Mouse (Mus musculus): ENCODE measurements around the gene Adam23. TPM values are rescaled to one million over a fixed set of nuclear protein-coding genes. Genes with fewer than 3 reads are reported as not detected.
A peak's percentile ranks its signal among the peaks of the same experiment; 100 is the strongest.
"Not testable (repeated sequence)": the region's sequence is repeated elsewhere in the genome, so short reads cannot be mapped to it uniquely, and the experiment has no call there.

The Adam23 gene
- polyA plus RNA-seq, 1 experiment: 0.43 TPM

DNA sequence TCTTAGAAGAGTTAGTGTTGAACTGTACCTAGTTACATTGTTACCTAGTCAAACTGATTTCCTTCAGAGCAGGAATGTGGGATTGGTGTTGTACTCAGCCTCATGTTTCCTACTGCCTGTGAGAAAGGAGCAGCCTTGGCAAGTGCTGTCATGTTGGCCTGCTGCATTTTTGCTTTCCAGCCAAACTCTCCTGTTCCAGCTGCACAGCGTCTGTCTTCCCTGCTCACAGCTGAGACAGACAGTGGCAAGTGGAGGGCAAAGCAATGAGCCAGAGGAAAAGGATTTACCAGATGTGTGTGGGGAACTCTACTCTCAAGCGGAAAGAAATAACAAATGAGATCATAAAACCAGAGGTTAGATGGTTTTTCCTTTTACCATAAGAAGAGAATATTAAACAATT lies 182.5 kb downstream of the Adam23 start:
- H3K36me3 ChIP-seq (ENCODE audit: control insufficient read depth, insufficient read depth): no peaks in the 10 kb centered on the region
- H3K4me3 ChIP-seq: no peak overlapping the region
- H3K27me3 ChIP-seq (ENCODE audit: control insufficient read depth, insufficient read depth, insufficient read length): no peaks in the 10 kb centered on the region
- H3K4me2 ChIP-seq (ENCODE audit: low read depth): peak overlapping the region; percentile 8
- no peaks in the 10 kb centered on the region for H3K79me2 ChIP-seq (ENCODE audit: control insufficient read depth, insufficient read depth)
- no peak overlapping the region for H3ac ChIP-seq (ENCODE audit: control insufficient read depth, insufficient read length)
- TF ChIP-seq MAX (IDR thresholded peaks at IDR 0.05; ENCODE audit: low read depth) (no peak), MYOD1 (IDR thresholded peaks at IDR 0.05; ENCODE audit: control insufficient read depth in 1 of 3, insufficient read length in 2 of 3, low read depth in 2 of 3) (peak; percentile 63 to 82 (median 72))

DNA sequence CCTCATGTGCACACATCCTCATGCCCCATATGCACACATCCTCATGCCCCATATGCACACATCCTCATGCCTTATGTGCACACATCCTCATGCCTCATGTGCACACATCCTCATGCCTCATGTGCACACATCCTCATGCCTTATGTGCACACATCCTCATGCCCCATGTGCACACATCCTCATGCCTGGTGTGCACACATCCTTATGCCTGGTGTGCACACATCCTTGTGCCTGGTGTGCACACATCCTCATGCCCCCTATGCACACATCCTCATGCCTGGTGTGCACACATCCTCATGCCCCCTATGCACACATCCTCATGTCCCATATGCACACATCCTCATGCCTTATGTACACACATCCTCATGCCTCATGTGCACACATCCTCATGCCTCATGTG lies 184.7 kb downstream of the Adam23 start:
- not testable (repeated sequence) for H3K79me2 ChIP-seq (ENCODE audit: control insufficient read depth, insufficient read depth); H3K36me3 ChIP-seq (ENCODE audit: control insufficient read depth, insufficient read depth); H3K4me2 ChIP-seq (ENCODE audit: low read depth); H3K4me3 ChIP-seq; H3ac ChIP-seq (ENCODE audit: control insufficient read depth, insufficient read length); H3K27me3 ChIP-seq (ENCODE audit: control insufficient read depth, insufficient read depth, insufficient read length)

DNA sequence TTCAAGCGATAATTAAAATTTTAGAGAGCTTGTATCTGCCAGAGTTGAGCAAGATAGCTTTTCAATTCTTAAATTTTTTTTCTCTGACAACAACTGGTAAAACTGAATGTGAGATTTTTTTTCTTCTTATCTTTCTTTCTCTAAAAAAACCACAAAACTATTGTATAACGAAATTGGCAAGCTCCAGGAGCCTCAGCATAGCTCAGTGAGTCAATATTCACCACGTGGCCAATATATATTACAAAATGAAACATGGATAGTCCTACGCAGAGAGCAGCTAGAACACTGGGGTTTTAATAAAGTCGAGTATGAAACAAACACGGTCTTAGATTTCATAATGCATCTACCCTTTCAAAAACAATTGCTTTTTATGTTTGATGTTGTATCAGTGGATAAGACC lies 194.2 kb downstream of the Adam23 start:
- Histone ChIP-seq H3ac (ENCODE audit: control insufficient read depth, insufficient read length) (no peak overlapping the region), H3K36me3 (ENCODE audit: control insufficient read depth, insufficient read depth) (no peaks in the 10 kb centered on the region), H3K79me2 (ENCODE audit: control insufficient read depth, insufficient read depth) (no peaks in the 10 kb centered on the region), H3K27me3 (ENCODE audit: control insufficient read depth, insufficient read depth, insufficient read length) (peaks cover 9% of the 10 kb centered on the region), H3K4me3 (no peak overlapping the region), H3K4me2 (ENCODE audit: low read depth) (peak overlapping the region; percentile 30)
- TF ChIP-seq MYOD1 (IDR thresholded peaks at IDR 0.05; ENCODE audit: control insufficient read depth in 1 of 3, insufficient read length in 2 of 3, low read depth in 2 of 3): no peak
- TF ChIP-seq MAX (IDR thresholded peaks at IDR 0.05; ENCODE audit: low read depth): no peak
- TF ChIP-seq CEBPB (IDR thresholded peaks at IDR 0.05; ENCODE audit: insufficient read depth, poor library complexity, severe bottlenecking): no peak
- TF ChIP-seq USF1 (IDR thresholded peaks at IDR 0.05; ENCODE audit: low read depth): peak; percentile 88
- TF ChIP-seq REST (IDR thresholded peaks at IDR 0.05; ENCODE audit: insufficient read depth, insufficient read length): no peak

Other genes starting within 250 kb of the Adam23 start
- gene Gpr1, start 231.3 kb upstream of the Adam23 start, polyA plus RNA-seq (2012; fragmentation: generic; extraction: Trizol): 0.02 TPM
- under 0.01 TPM for gene Zdbf2, start 172.6 kb upstream of the Adam23 start, polyA plus RNA-seq (2012; fragmentation: generic; extraction: Trizol)
- gene Gm39653, start 170.1 kb downstream of the Adam23 start, polyA plus RNA-seq (2012; fragmentation: generic; extraction: Trizol): not detected
- not detected for gene Dytn, start 241.0 kb downstream of the Adam23 start, polyA plus RNA-seq (2012; fragmentation: generic; extraction: Trizol)

Data from myocyte (in vitro differentiated cells).